Mouse (Mus musculus) heart, postnatal 0 days (tissue): ENCODE measurements at regions not wholly inside any gene's neighbourhood (a gene's known extent, or its start where the extent isn't known, plus 50 kb on each side); places are given as distances from the start of the nearest gene placed in this dataset.

Experiments
- CTCF ChIP-seq: IDR thresholded peaks from 2 replicates; pipeline ENCODE4 v1.5.1; 2016; ENCODE audit warnings: antibody characterized with exemption, control low read depth, low read depth
- EP300 ChIP-seq: IDR thresholded peaks from 2 replicates; pipeline ENCODE4 v1.6.1; 2016; ENCODE audit warnings: antibody characterized with exemption, low read depth

DNA sequence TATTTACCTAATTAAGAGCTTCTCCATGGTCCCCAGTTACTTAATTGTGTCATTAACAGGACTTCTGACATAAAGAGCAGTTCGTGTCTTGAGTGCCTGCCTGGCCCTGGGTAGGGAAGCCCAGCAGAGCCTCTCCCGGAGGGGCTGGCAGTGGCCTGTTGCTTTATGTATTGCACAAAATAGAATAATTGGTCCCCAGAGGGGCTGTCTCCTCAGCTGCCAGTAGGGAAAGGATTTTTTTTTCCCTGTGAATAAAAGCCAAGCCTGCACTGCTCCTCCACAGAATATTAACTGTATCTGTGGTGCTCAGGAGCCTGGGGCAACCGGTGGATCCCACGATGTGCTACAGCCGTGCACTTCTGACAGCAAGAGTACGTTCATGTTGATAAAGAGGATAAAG lies 159.8 kb upstream of the Runx1 start:
- TF ChIP-seq CTCF (no peak), EP300 (no peak)
